Mouse (Mus musculus) heart, embryonic 16.5 days (tissue): ENCODE data around the gene Kat8. TPM values are rescaled to one million over a fixed set of nuclear protein-coding genes. Genes with fewer than 3 reads are reported as not detected.
A peak's percentile ranks its signal among the peaks of the same experiment; 100 is the strongest.

Experiments used
- ATAC-seq: fragments of 200-750 bp; cut with Nextera tagmentation; replicated peaks from 2 replicates; pipeline ENCODE4 v1.8.0; 2017; ENCODE audit warnings: moderate number of reproducible peaks; ENCODE audit not compliant: insufficient read depth, low FRiP score; ENCODE audit errors: extremely low read depth
- H3K27ac ChIP-seq: fragments of 300-500 bp; sonication (generic); 2 replicates; pipeline ENCODE4 v1.5.1; 2014; ENCODE audit warnings: mild to moderate bottlenecking, low read length, control low read depth, moderate library complexity
- H3K27me3 ChIP-seq: fragments of 300-500 bp; sonication (generic); 2 replicates; pipeline ENCODE4 v1.6.1; 2014; ENCODE audit warnings: low read length, mixed read lengths; ENCODE audit not compliant: control insufficient read depth, insufficient read depth
- H3K36me3 ChIP-seq: fragments of 300-500 bp; sonication (generic); 2 replicates; pipeline ENCODE4 v1.6.1; 2014; ENCODE audit not compliant: control insufficient read depth, insufficient read depth
- H3K4me1 ChIP-seq: fragments of 300-500 bp; sonication (generic); 2 replicates; pipeline ENCODE4 v1.6.1; 2014; ENCODE audit warnings: low read length, mixed read lengths; ENCODE audit not compliant: control insufficient read depth, insufficient read depth
- H3K4me2 ChIP-seq: fragments of 300-500 bp; sonication (generic); 2 replicates; pipeline ENCODE4 v1.6.1; 2014; ENCODE audit warnings: low read depth, mild to moderate bottlenecking, control low read depth, low read length
- H3K4me3 ChIP-seq: fragments of 300-500 bp; sonication (generic); 2 replicates; pipeline ENCODE4 v1.5.1; 2014; ENCODE audit warnings: mild to moderate bottlenecking, control low read depth, low read length
- H3K9ac ChIP-seq: fragments of 300-500 bp; sonication (generic); 2 replicates; pipeline ENCODE4 v1.6.1; 2014; ENCODE audit warnings: low read length, control low read depth
- H3K9me3 ChIP-seq: fragments of 300-500 bp; sonication (generic); replicated peaks from 2 replicates; pipeline ENCODE4 v1.6.1; 2016; ENCODE audit warnings: low read length; ENCODE audit not compliant: control insufficient read depth
- WGBS: fragments of 180-500 bp; shearing (Covaris S2); extraction: QIAGEN DNeasy Blood & Tissue Kit; methylation state at CpG from one replicate; pipeline ENCODE4 v1.1.7; 2014; 5-methylcytosine and 5-hydroxymethylcytosine counted together
- polyA plus RNA-seq: library from polyadenylated mRNA; unstranded; fragments of >200 nt; fragmentation: Nextera tagmentation; extraction: Ambion mirVana; gene quantifications from 2 replicates; pipeline ENCODE4 v1.2.1, GENCODE M21; 2015

The Kat8 gene
- polyA plus RNA-seq, 1 experiment from 2014 or later, result 30.4 TPM

DNA sequence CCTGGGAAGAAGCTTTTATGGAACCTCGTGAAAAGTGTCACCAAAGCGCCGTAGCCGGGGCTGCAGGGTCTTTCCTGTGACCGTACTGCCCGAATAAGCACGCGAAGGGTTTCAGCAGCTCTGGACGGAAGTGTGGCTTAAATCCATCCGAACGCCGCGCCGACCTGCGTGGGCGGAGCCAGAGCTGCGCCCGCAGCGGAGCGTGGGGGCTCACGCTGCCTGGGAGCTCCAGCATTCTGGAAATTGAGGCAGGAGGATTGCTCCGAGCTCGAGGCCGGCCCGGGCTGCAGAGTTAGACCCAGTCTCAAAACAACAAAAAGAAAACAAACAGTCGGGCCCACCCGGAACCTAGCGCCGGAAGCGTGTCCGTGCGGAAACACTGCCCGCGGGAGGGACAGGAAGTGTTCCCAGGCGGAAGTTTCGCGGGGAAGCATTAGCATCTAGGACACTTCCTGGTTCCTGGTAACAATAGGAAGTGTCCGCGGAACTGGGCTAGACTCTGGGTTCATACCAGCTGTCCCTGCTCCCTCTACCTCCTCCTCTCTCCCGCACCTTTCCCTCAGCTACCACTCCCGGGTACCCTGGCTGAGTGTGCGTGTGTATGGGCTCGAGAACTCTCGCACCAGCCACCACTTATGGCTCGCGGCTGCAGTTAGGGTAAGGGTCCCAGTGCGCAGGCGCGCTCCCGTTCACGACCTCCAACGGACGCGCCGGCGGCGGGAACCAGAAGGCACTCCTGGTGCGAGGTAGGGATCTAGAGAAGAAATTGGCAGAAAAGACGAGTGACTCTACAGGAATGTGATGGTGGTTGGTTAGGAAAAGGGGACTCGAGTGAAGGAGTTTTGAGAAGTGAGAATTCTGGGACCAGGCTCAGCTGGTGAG is 35.6 kb upstream of the Kat8 start, which contains the start of gene Zfp668:
TSS of gene Zfp668 (minus strand) at position 362 of the 882 bp plus-strand sequence.
- Histone ChIP-seq H3K9ac (peak within 1 kb of the TSS; percentile 96), H3K4me2 (peak within 1 kb of the TSS; percentile 76), H3K4me1 (peaks cover 16% of the 10 kb centered on the region), H3K27me3 (no peaks in the 10 kb centered on the region), H3K4me3 (peak within 1 kb of the TSS; percentile 88), H3K9me3 (no peaks in the 10 kb centered on the region), H3K36me3 (peaks cover 32% of the 10 kb centered on the region), H3K27ac (peak within 1 kb of the TSS; percentile 98)
- ATAC-seq, result peak; percentile 62
- WGBS, result under 1% methylated on average over 60 of the region's 60 CpGs

DNA sequence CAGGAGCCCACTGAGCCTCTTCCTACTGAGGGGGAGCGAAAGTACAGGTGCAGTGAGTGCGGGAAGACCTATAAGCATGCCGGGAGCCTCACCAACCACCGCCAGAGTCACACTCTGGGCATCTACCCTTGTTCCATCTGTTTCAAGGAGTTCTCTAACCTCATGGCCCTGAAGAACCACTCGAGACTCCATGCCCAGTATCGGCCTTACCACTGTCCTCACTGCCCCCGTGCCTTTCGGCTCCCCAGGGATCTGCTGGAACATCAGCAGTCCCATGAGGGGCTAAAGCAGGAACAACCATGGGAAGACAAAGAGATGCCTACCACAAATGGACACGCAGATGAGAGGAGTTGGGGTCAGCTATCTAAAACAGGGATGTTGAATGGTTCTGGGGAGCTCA is 33.0 kb upstream of the Kat8 start:
- no peak overlapping the region for H3K4me2 ChIP-seq
- peaks cover 23% of the 10 kb centered on the region for H3K4me1 ChIP-seq
- no peak for ATAC-seq
- H3K27ac ChIP-seq, result no peak overlapping the region
- no peaks in the 10 kb centered on the region for H3K27me3 ChIP-seq
- WGBS, result 93% methylated on average over 9 of the region's 9 CpGs
- no peak overlapping the region for H3K9ac ChIP-seq
- H3K9me3 ChIP-seq, result no peaks in the 10 kb centered on the region
- no peak overlapping the region for H3K4me3 ChIP-seq
- peaks cover 54% of the 10 kb centered on the region for H3K36me3 ChIP-seq

DNA sequence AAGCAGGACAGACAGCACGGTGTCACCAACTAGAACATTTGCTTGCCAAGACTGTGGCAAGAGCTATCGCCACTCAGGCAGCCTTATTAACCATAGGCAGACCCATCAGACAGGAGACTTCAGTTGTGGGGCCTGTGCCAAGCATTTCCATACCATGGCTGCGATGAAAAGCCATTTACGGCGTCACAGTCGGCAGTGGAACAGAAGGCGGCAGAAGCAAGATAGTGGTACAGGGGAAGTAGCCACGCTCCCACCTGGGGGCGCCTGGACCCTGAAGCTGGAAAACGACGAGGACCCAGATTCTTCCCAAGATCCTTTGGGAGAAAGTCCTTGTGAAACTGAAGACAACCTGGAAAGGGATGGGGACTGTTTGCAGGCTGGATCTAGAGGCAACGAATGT is 31.9 kb upstream of the Kat8 start:
- Histone ChIP-seq H3K4me1 (peaks cover 15% of the 10 kb centered on the region), H3K27me3 (no peaks in the 10 kb centered on the region), H3K27ac (no peak overlapping the region), H3K9me3 (no peaks in the 10 kb centered on the region), H3K4me2 (no peak overlapping the region), H3K4me3 (no peak overlapping the region), H3K36me3 (peaks cover 62% of the 10 kb centered on the region), H3K9ac (no peak overlapping the region)
- ATAC-seq, result no peak
- 72% methylated on average over 12 of the region's 12 CpGs for WGBS

- no peak overlapping the region for H3K4me2 ChIP-seq
- H3K27ac ChIP-seq, result no peak overlapping the region
- ATAC-seq, result 0 out of 2 replicates have a peak, but pooled peaks have one; percentile 38
- 55% methylated on average over 6 of the region's 6 CpGs for WGBS
- peaks cover 50% of the 10 kb centered on the region for H3K36me3 ChIP-seq
- H3K9ac ChIP-seq, result no peak overlapping the region
- peaks cover 11% of the 10 kb centered on the region for H3K4me1 ChIP-seq
- no peak overlapping the region for H3K4me3 ChIP-seq
- no peaks in the 10 kb centered on the region for H3K9me3 ChIP-seq
- H3K27me3 ChIP-seq, result no peaks in the 10 kb centered on the region
These were observed 26.4 kb upstream of the Kat8 start for GRCm38 (mm10) chr7:127885951-127886350.

DNA sequence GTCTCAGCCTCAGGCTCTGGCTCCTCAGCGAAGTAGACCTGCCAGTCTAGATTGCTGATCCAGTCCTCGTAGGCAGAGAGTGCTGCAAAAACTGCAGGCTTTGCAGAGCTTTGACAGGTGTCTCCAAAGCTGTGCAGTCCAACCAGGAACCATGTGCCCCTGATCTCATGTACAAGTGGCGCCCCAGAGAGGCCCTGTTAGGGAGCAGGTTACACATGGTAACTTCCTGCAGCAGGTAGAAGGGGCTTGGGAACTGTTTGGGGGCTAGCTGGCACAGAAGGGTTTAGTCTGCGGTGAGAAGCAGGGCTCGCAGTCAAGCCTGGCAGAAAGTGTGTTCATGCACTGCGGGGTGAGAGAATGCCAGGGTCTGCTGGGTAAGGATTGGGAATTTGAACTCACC is 25.8 kb upstream of the Kat8 start:
- no peak for ATAC-seq
- WGBS, result 84% methylated on average over 6 of the region's 6 CpGs

DNA sequence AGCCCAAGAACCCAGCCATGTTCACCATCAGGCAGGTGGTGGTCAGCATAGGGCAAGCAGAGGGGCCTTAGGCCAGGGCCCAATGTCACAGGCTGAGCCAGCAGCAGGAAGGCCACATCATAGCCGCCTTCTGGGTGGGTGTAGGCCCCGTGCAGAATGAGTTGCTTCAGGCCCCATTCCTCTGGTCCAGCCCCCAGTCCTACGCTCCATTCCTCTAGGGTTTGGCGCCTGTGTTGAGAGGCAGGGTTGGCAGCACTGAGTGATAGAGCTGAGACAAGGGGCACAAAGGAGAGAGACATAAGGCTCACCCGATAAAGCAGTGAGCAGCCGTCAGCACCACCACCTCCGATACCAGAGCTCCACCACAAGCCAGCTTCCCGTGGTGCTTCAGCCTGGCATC is 25.1 kb upstream of the Kat8 start:
- H3K4me2 ChIP-seq, result no peak overlapping the region
- no peak overlapping the region for H3K27ac ChIP-seq
- peaks cover 38% of the 10 kb centered on the region for H3K36me3 ChIP-seq
- no peak for ATAC-seq
- no peaks in the 10 kb centered on the region for H3K9me3 ChIP-seq
- no peak overlapping the region for H3K9ac ChIP-seq
- no peak overlapping the region for H3K4me3 ChIP-seq
- 75% methylated on average over 8 of the region's 8 CpGs for WGBS
- H3K4me1 ChIP-seq, result peaks cover 11% of the 10 kb centered on the region
- H3K27me3 ChIP-seq, result no peaks in the 10 kb centered on the region

More for the DNA sequence above, 25.8 kb upstream of the Kat8 start:
- peaks cover 11% of the 10 kb centered on the region for H3K4me1 ChIP-seq
- no peak overlapping the region for H3K9ac ChIP-seq
- peaks cover 44% of the 10 kb centered on the region for H3K36me3 ChIP-seq
- no peak overlapping the region for H3K4me3 ChIP-seq
- no peak overlapping the region for H3K4me2 ChIP-seq
- no peaks in the 10 kb centered on the region for H3K27me3 ChIP-seq
- H3K9me3 ChIP-seq, result no peaks in the 10 kb centered on the region
- no peak overlapping the region for H3K27ac ChIP-seq

DNA sequence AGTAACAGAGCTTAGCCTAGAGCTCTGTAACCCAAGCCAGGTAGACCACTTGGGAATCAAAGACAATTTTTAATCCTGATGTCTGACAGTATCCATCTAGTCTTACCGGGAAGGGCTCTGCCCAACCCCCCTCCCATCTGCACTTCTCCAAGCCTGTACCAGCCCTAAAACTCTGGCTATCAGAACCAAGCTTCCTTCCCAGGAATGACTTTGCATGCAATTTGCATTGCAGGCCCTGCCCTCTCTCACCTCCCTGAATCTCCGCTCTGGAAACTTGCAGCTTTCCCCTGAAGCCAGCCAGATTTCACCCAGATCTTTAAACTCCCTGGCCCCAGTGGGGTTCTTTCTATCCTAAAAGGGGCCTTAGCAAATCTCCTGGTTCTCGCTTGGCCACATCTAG is 24.5 kb upstream of the Kat8 start:
- no peak for ATAC-seq
- peaks cover 36% of the 10 kb centered on the region for H3K36me3 ChIP-seq

DNA sequence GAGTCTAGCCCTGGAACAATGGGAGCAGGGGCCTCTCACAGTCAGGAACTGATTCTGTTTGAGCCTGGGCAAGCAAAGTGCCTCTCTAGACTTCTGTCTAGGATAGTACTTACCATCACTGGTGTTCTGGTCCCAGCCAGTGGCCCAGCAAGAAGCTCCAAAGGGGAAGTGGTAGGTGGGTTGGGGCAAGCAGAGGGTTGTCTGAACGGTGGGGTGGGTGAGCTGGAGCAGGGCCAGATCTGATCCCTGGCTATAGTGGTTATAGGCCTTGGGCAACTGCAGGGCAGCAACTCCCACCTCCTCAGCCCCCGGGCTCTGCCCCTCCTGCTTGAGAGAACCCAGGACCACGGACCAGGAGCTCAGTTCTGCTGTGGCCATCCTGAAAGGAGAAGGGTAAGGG is 23.5 kb upstream of the Kat8 start:
- no peak overlapping the region for H3K27ac ChIP-seq
- H3K4me3 ChIP-seq, result no peak overlapping the region
- peaks cover 30% of the 10 kb centered on the region for H3K36me3 ChIP-seq
- H3K9ac ChIP-seq, result no peak overlapping the region
- WGBS, result 64% methylated on average over 3 of the region's 3 CpGs
- peaks cover 5% of the 10 kb centered on the region for H3K4me1 ChIP-seq
- H3K27me3 ChIP-seq, result no peaks in the 10 kb centered on the region
- no peak overlapping the region for H3K4me2 ChIP-seq
- ATAC-seq, result no peak
- no peaks in the 10 kb centered on the region for H3K9me3 ChIP-seq

More for the DNA sequence above, 24.5 kb upstream of the Kat8 start:
- Histone ChIP-seq H3K9me3 (no peaks in the 10 kb centered on the region), H3K9ac (no peak overlapping the region), H3K27me3 (no peaks in the 10 kb centered on the region), H3K4me3 (no peak overlapping the region), H3K4me2 (no peak overlapping the region), H3K27ac (no peak overlapping the region), H3K4me1 (peaks cover 11% of the 10 kb centered on the region)
- 78% methylated on average over 3 of the region's 3 CpGs for WGBS

DNA sequence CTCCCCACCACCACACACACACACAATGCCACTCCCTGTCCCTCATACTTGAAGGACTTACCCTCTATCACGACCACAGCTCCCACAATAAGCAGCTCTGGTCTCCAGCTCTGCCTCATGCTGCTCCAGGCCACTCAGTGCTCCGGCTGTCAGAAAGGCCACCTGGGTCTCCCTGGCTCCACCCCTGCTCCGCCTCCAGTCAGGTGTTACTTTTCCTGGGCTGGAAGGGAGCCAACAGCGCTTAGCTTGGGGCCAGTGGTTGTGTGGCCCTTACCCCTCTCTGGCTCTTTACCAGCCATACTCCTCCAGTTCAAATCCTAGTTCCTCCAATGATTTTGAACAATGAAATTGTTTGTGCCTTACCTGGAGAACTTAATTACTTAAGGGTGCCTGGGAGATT is 21.5 kb upstream of the Kat8 start, which contains the start of gene Prss53:
TSS of gene Prss53 (minus strand) at position 173 of the 400 bp plus-strand sequence.
- H3K36me3 ChIP-seq, result peaks cover 13% of the 10 kb centered on the region
- WGBS, result 36% methylated on average over 4 of the region's 4 CpGs

More for the DNA sequence above, 21.5 kb upstream of the Kat8 start, which contains the start of gene Prss53:
- peaks cover 8% of the 10 kb centered on the region for H3K4me1 ChIP-seq
- ATAC-seq, result no peak
- H3K4me3 ChIP-seq, result no peak within 1 kb of the TSS
- H3K27ac ChIP-seq, result no peak within 1 kb of the TSS
- H3K4me2 ChIP-seq, result no peak within 1 kb of the TSS
- no peak within 1 kb of the TSS for H3K9ac ChIP-seq
- H3K9me3 ChIP-seq, result no peaks in the 10 kb centered on the region
- no peaks in the 10 kb centered on the region for H3K27me3 ChIP-seq
